Mouse (Mus musculus) megakaryocyte, adult 5-6 weeks (primary cell): Measurements from ENCODE around the gene Cox7b2. TPM values are rescaled to one million over a fixed set of nuclear protein-coding genes. Genes with fewer than 3 reads are reported as not detected.
"Not testable (repeated sequence)": the region's sequence is repeated elsewhere in the genome, so short reads cannot be mapped to it uniquely, and the experiment has no call there.

ENCODE experiments used
- ATAC-seq: 2 replicates; pipeline ENCODE4 v1.8.0; 2016; ENCODE audit warnings: mild to moderate bottlenecking, inconsistent platforms; ENCODE audit not compliant: poor library complexity, severe bottlenecking
- total RNA-seq, 2 experiments: library from RNA; stranded (forward) in 1 of 2; stranded (reverse) in 1 of 2; fragments of 153-499, 151-499 nt in 1 of 2; fragments of 221-1000, 200-1000 nt in 1 of 2; gene quantifications; 2 replicates each; pipeline versions ENCODE4 v1.2.3 to v1.2.4; 2015 to 2017

Gene Cox7b2
- total RNA-seq (2015) = not detected in 2 replicates
- not detected in 2 replicates for total RNA-seq (2017)

DNA sequence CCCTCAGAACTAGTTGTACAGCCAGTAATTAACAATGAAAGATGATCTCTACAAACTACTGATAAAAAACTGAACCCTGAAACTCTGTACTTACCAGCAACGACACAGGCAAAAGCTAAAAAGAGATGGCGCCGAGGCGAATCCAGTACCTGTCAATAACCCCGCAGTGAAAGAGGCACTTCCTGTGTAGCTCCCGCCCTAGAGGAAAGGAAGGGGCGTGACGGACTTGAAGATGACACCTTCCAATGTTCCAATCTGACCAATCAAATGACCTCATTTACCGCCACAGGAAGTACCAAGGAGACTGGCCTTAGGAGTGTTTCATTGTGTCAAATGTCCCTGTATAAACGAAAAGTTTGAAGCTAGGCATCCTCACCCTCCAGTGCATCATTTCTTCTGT, at the start of gene Cox7b2:
Gene Cox7b2 (minus strand): TSS at position 127 of the 400 bp plus-strand sequence.
- ATAC-seq = no peak

DNA sequence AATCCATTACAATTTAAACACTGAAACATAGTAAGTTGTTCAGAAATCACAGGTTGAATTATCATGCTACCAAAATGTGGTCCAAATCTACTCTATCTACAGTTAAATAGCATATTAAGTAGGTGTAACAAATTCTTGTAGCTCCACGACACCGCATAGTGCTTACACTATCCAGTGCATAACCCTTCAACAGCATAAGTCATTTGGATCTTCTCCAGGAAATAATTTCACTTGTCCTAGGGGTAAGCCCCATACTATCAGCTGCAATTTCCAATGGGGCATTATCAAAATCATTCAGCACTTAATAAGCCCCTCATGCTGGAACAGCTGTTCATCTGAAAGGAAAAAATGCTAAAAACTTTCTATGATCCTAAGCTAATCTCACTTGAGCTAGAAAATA, 47.3 kb upstream of the Cox7b2 start:
- no peak for ATAC-seq

DNA sequence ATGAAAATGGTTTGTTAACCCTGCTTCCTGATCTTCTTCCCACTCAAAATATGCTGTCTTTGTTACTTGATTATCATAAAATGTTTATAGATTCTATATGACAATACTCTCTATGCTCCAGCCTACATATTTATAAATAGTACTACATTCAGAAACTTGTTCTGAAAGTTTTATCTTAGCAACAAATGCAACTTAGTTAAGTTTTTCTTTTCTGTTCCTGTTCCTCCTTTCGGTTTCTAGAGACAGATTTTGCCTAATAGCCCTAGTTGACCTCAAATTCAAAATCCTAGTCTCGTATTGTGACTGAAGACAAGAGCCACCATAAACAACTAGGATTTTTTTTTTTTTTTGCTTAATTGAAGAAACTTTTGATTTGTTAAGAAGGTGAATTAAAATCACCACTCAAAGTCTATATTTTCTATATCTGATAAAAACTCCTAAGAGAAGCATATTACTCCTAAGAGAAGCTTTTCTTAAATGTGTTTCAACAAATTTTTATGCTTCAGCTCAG, 45.8 kb upstream of the Cox7b2 start:
- ATAC-seq = no peak

DNA sequence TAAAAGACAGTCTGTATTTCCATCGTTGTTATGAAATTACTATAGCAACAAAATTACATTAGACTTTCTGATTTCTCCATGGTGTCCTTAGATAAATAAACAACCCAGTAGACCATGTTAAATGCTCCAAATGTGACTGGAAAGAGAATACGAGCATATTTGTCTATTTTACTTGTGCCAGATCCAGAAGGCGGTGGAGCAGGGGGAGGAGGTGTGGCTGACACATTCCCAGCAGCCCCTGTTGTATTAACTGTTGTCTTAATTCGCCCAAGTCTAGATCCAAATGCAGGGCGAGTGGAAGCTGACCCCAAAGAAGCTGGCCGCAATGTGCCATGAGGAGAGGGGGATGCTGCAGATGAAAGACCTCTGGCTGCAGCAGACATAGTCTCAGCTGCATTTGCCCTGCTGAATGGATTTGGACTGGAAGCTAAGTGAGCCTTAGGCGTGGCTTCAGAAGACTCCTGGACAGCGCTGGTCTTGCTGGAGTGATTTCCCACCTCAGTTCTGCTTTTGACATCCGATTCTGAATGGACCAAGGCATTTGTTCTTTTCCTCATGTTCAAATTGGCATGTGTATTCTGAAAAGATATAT, 23.7 kb upstream of the Cox7b2 start:
- ATAC-seq = no peak

DNA sequence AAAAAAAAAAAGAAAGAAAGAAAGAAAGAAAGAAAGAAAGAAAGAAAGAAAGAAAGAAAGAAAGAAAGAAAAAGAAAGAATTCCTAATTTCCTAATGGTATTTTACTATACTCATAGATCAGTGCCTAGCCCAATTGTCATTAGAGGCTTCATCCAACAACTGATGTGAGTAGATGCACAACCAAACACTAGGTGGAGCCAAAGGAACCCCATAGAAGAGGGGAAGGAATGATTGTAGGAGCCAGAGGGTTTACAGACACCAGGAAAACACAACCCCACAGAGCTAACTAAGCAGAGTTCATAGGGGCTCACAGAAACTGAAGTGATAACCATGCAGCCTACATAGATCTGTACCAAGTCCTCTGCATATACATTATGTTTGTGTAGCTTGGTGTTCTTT, 2.5 kb downstream of the Cox7b2 start:
- ATAC-seq = no peak

DNA sequence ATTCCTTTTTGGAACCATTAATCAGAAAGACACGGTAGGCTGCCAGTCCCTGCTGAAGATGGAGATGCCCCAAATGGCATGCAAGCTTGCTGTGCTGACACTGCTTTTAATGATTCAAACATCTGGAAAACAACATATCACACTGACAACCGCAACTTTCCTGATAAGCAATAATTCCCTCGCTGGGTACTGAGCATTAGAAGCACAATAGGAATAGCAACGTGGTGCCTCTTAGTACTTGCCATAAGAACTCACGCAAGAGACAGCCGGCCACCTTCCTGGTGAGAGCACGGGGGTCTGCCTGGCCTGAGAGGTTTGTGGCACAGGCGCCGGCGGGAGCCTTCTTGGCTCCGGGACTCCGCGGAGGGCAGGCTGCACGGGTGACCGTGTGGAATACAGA, 22.5 kb downstream of the Cox7b2 start:
- ATAC-seq = not testable (repeated sequence)

DNA sequence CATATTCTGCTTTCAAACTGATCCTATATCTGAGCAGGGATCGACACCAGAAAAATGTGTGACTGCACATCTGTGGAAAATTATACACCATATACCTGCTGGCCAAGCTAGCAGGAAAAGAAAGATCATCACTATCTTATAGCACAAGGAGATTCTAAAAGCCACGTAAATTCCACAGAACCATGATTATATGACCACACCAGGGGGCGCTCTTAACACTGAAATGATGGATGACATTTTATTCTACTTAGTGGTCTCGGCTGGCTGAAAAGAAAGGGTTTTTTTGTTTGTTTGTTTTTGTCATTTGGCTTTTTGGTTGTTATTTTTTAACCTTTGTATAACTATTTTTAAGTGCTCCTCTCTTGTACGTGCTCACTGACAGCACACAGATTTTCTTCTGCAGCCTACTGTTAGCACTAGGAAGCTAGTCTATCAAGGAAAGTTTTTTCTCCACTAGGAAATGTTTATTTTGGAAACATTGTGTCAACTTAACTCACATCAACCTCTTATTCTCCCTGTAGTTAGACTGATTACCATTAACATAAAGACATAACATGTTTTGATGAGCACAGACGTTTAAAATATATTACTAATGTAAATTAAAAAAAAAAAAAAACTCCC, 45.8 kb downstream of the Cox7b2 start:
- peak; percentile 47; the same call in 1 of the 2 replicates for ATAC-seq

DNA sequence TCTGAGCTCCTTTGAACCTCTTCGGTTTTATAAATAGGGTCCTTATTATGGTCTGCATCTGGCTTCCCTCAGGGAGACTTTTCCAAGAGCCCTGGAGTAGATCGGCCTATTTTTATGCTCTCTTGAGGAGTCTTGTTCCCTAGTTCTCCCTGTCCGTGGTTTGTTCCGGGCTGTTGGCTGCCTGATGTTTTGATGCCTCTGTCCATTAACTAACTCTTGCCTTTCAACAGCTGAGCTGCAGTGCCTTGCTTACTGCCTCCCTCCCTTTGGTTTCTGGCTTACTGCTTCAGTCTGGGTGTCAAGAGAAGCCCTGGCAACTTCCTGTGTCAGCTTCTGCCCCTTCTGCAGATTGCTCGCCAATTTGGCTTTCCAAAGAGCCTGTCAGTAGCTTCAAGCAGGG, 52.4 kb downstream of the Cox7b2 start:
- no peak for ATAC-seq

DNA sequence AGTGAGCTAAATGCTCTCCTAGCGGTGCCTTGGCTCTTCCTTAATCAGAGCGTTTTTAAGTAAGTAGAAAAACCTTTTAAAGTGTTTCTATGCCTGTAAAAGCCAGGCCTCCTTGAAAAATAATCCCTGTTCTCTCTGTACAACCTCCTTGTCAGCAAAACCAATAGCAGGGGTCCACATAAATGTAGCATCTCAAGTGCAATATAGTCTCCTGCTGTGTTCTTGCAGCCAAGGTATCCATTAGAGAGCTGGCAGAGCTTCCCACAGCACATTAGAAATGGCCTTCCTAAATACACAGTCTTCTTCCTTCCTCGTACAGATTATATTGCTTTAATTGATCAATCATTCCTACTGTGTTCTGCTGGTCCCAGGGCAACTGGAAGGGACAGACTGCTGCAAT, 91.0 kb downstream of the Cox7b2 start:
- no peak for ATAC-seq

DNA sequence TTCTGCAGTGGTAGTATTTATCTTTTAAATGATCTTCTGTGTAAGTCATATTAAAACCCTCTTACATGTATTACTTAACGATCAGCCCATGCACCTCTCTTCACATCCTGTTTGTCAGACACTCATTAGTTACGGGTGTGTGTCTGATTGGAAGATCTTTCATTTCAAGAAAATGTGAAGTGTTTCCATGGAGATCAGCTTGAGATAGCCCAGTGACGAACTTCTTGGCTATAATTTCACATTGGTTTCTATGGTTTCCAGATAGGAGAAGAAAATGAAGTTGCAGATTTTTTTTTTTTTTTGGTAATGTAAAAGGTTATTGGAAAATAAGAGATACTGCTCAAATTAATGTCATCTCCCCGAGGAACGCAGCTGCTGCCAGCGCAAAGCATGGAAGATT, 107.8 kb downstream of the Cox7b2 start:
- no peak for ATAC-seq

Other genes starting within 250 kb of the Cox7b2 start
- gene Gabrb1, start 109.9 kb upstream of the Cox7b2 start, total RNA-seq (2015) = not detected in 2 replicates
- under 0.01 TPM in 1 of 2 replicates, not detected in the other for gene Gabrb1, start 109.9 kb upstream of the Cox7b2 start, total RNA-seq (2017)
- not detected in 2 replicates for gene Gabra4, start 110.1 kb upstream of the Cox7b2 start, total RNA-seq (2015)
- gene Gabra4, start 110.1 kb upstream of the Cox7b2 start, total RNA-seq (2017) = not detected in 2 replicates